Mouse (Mus musculus) MEL (cell line): ENCODE measurements around the gene Tnf.

ENCODE experiments used
- CTCF ChIP-seq, 3 experiments: IDR thresholded peaks in 2 of 3; conservative IDR thresholded peaks in 1 of 3; 2 replicates each; pipeline ENCODE4 v1.5.1; 2011 to 2012; ENCODE audit warnings: low read length in 3 of 3, low read depth in 2 of 3, mild to moderate bottlenecking in 2 of 3, improper control_type of control experiment in 1 of 3, inconsistent platforms in 1 of 3, mixed read lengths in 1 of 3, moderate library complexity in 1 of 3; ENCODE audit not compliant: control insufficient read depth in 1 of 3, insufficient read depth in 1 of 3, poor library complexity in 1 of 3, severe bottlenecking in 1 of 3
- MAFK ChIP-seq: IDR thresholded peaks from 2 replicates; pipeline ENCODE4 v1.6.1; 2011; ENCODE audit warnings: low read depth, mild to moderate bottlenecking, low read length, improper control_type of control experiment, borderline replicate concordance
- POLR2A ChIP-seq, 2 experiments: IDR thresholded peaks; 2 replicates each; pipeline ENCODE4 v1.6.1; 2011 to 2012; ENCODE audit warnings: low read length in 2 of 2, mild to moderate bottlenecking in 2 of 2, control low read depth in 1 of 2, improper control_type of control experiment in 1 of 2, low read depth in 1 of 2, moderate library complexity in 1 of 2; ENCODE audit not compliant: control insufficient read depth in 1 of 2, insufficient read depth in 1 of 2, poor library complexity in 1 of 2
- POLR2AphosphoS2 ChIP-seq: IDR thresholded peaks from 2 replicates; pipeline ENCODE4 v1.6.1; 2011; ENCODE audit warnings: low read length, improper control_type of control experiment
- USF1 ChIP-seq: IDR thresholded peaks from 2 replicates; pipeline ENCODE4 v1.6.1; 2014; ENCODE audit warnings: low read depth, mild to moderate bottlenecking, inconsistent platforms, low read length, improper control_type of control experiment, moderate library complexity
- USF2 ChIP-seq, 2 experiments: IDR thresholded peaks; 2 replicates each; pipeline ENCODE4 v1.6.1; 2011 to 2012; ENCODE audit warnings: improper control_type of control experiment in 2 of 2, low read length in 2 of 2, borderline replicate concordance in 1 of 2, inconsistent platforms in 1 of 2, low read depth in 1 of 2, mild to moderate bottlenecking in 1 of 2; ENCODE audit not compliant: insufficient read depth in 1 of 2

DNA sequence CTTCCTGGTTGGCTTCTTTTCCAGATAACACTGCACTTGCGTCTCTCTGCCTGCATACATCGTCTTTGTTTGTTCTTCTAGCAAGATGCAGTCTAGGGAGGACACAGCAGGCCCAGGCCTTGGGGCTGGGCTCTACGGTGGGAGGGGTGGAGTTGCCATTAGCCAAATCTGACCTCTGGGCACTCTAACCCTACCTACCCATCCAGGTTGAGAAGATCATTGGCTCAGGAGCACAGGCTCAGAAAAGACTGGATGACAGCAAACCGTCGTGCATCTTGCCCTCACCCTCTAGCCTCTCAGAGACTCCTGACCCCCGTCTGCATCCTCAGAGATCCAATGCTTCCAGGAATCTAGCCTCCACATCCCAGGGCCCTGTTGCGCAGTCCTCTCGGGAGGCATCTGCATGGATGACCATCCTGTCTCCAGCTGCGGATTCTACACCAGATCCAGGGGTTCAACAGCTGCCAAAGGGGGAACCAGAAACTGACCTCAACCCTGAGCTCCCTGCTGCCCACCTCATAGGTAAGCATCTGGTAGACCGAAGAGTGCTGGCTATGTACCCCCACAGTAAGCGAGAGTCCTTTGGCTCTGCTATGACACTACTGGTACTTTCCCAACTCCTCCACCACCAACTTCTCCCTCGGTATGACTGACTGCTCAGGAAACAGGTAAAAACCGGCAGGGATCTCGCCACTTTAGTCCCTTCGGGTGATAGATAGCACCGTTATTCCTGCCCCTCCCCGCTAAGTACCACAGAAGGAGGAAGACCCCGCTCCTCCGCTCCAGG, 6.8 kb downstream of the Tnf start:
- TF ChIP-seq USF2 (IDR thresholded peaks at IDR 0.05; ENCODE audit: borderline replicate concordance in 1 of 2, insufficient read depth in 1 of 2, low read depth in 1 of 2, low read length in 2 of 2) (no peak), POLR2AphosphoS2 (no peak), POLR2A (IDR thresholded peaks at IDR 0.05; ENCODE audit: control insufficient read depth in 1 of 2, insufficient read depth in 1 of 2, low read depth in 1 of 2, low read length in 2 of 2, poor library complexity in 1 of 2) (no peak), CTCF (IDR thresholded peaks at IDR 0.05 in 2 of 3, conservative IDR thresholded peaks at IDR 0.05 in 1 of 3; ENCODE audit: control insufficient read depth in 1 of 3, insufficient read depth in 1 of 3, low read depth in 2 of 3, low read length in 3 of 3, poor library complexity in 1 of 3, severe bottlenecking in 1 of 3) (no peak), MAFK (no peak), USF1 (no peak)
